Mouse (Mus musculus): ENCODE measurements around the gene Fmnl2. TPM values are rescaled to one million over a fixed set of nuclear protein-coding genes. Genes with fewer than 3 reads are reported as not detected.

Fmnl2 gene
- polyA plus RNA-seq, 1 experiment from 2014 or later: 7.9 TPM

DNA sequence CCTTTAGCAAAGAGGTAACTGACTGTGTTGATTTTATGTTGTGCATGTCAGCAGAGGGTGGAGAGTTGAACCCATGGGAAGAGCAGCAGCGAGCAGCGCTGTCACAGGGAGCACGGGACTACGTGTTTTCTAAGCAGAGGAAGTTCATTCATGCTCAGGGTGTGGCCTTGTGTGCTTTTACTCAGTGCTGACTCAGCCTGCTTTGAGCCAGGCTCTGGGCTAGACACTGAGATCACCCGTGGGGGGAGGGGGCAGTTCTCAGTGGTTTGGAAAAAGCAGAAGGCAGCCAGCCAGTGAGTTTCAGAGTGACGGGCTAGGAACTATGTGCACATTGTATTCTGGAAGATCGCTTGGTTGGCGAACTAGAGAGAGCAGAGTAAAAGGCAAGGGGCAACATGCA, 97.4 kb downstream of the Fmnl2 start:
- peaks cover 47% of the 10 kb centered on the region for H3K4me1 ChIP-seq

GRCm38 (mm10) chr2:52955831-52956230, 98.2 kb downstream of the Fmnl2 start:
- H3K4me3 ChIP-seq: no peak overlapping the region
- H3K27me3 ChIP-seq (ENCODE audit: low read depth, poor library complexity, severe bottlenecking): no peaks in the 10 kb centered on the region
- H3K27ac ChIP-seq: no peak overlapping the region
- H3K36me3 ChIP-seq: no peaks in the 10 kb centered on the region
- H3K4me1 ChIP-seq: peaks cover 47% of the 10 kb centered on the region
- H3K9me3 ChIP-seq (replicated peaks): no peaks in the 10 kb centered on the region
- peak; percentile 26 for DNase-seq (ENCODE audit: low spot score)
- WGBS: 93% methylated on average over 10 of the region's 10 CpGs

More for the DNA sequence above, 97.4 kb downstream of the Fmnl2 start:
- no peaks in the 10 kb centered on the region for H3K27me3 ChIP-seq (ENCODE audit: low read depth, poor library complexity, severe bottlenecking)
- DNase-seq (ENCODE audit: low spot score): no peak
- H3K27ac ChIP-seq: no peak overlapping the region
- no peaks in the 10 kb centered on the region for H3K9me3 ChIP-seq (replicated peaks)
- no peak overlapping the region for H3K4me3 ChIP-seq
- no peaks in the 10 kb centered on the region for H3K36me3 ChIP-seq
- 87% methylated on average over 8 of the region's 8 CpGs for WGBS

GRCm38 (mm10) chr2:52957771-52958534, 100.3 kb downstream of the Fmnl2 start:
- peak overlapping the region; percentile 58; the same call in 1 of the 2 replicates for H3K27ac ChIP-seq
- DNase-seq (ENCODE audit: low spot score): no peak
- H3K27me3 ChIP-seq (ENCODE audit: low read depth, poor library complexity, severe bottlenecking): no peaks in the 10 kb centered on the region
- no peaks in the 10 kb centered on the region for H3K9me3 ChIP-seq (replicated peaks)
- no peaks in the 10 kb centered on the region for H3K36me3 ChIP-seq
- H3K4me3 ChIP-seq: no peak overlapping the region
- H3K4me1 ChIP-seq: peaks cover 43% of the 10 kb centered on the region
- 50% methylated on average over 8 of the region's 8 CpGs for WGBS

- 6% methylated on average over 15 of the region's 15 CpGs for WGBS
- H3K27me3 ChIP-seq (ENCODE audit: low read depth, poor library complexity, severe bottlenecking): no peaks in the 10 kb centered on the region
- peak overlapping the region; percentile 58 for H3K27ac ChIP-seq
- no peaks in the 10 kb centered on the region for H3K9me3 ChIP-seq (replicated peaks)
- no peaks in the 10 kb centered on the region for H3K36me3 ChIP-seq
- DNase-seq (ENCODE audit: low spot score): peak; percentile 50
- H3K4me3 ChIP-seq: peak overlapping the region; percentile 22; the same call in 1 of the 2 replicates
- H3K4me1 ChIP-seq: peaks cover 49% of the 10 kb centered on the region
Measured at GRCm38 (mm10) chr2:52958535-52959290, 101.1 kb downstream of the Fmnl2 start.

DNA sequence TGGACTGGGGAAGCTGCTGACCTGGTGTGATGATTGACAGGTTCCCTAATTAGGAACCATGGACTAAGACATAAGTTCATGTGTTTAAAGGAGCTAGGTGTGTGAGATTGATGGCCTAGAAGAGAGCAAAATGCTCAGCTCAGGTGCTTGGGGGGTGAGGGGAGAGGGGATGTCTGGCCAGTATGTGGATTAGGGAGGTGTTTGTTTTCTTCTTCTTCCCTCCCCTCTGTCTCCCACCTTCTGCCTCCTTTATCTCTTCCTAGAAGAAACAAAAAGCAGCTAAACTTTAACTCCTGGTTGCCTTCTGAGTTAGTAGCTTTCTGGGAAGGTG, 101.6 kb downstream of the Fmnl2 start:
- Histone ChIP-seq H3K4me3 (peak overlapping the region; percentile 22; the same call in 1 of the 2 replicates), H3K4me1 (peaks cover 54% of the 10 kb centered on the region), H3K27ac (peak overlapping the region; percentile 58)

GRCm38 (mm10) chr2:52959982-52960381, 102.3 kb downstream of the Fmnl2 start:
- peak; percentile 21 for DNase-seq (ENCODE audit: low spot score)
- Histone ChIP-seq H3K27ac (no peak overlapping the region), H3K9me3 (replicated peaks) (no peaks in the 10 kb centered on the region), H3K4me1 (peaks cover 61% of the 10 kb centered on the region), H3K4me3 (no peak overlapping the region), H3K36me3 (no peaks in the 10 kb centered on the region), H3K27me3 (ENCODE audit: low read depth, poor library complexity, severe bottlenecking) (no peaks in the 10 kb centered on the region)
- WGBS: 41% methylated on average over 3 of the region's 3 CpGs

More for the DNA sequence above, 101.6 kb downstream of the Fmnl2 start:
- Histone ChIP-seq H3K27me3 (ENCODE audit: low read depth, poor library complexity, severe bottlenecking) (no peaks in the 10 kb centered on the region), H3K9me3 (replicated peaks) (no peaks in the 10 kb centered on the region), H3K36me3 (no peaks in the 10 kb centered on the region)
- DNase-seq (ENCODE audit: low spot score): no peak

DNA sequence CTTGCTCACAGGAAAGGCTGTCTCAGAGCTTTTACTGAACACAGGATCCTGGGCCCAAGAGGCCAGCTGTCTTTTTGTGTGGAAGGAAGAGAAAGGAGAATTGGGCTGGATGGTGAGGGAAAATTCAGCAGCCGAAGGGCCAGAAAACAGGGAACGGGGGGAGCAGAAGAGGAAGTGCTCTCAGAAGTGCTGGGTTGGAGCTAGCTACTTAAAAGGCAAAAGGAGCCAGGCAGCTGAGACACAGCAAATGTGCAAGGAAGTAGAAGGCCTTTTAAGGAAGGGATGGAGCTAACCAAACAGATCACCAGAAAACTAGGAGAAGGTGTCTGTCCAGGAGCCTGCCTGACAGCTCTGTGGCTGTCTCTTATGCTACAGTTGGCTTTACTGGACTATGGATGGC, 103.0 kb downstream of the Fmnl2 start:
- H3K27me3 ChIP-seq (ENCODE audit: low read depth, poor library complexity, severe bottlenecking): no peaks in the 10 kb centered on the region
- peaks cover 68% of the 10 kb centered on the region for H3K4me1 ChIP-seq
- H3K27ac ChIP-seq: peak overlapping the region; percentile 39
- H3K36me3 ChIP-seq: no peaks in the 10 kb centered on the region
- H3K4me3 ChIP-seq: no peak overlapping the region
- WGBS: 42% methylated on average over 2 of the region's 2 CpGs
- H3K9me3 ChIP-seq (replicated peaks): no peaks in the 10 kb centered on the region
- no peak for DNase-seq (ENCODE audit: low spot score)

DNA sequence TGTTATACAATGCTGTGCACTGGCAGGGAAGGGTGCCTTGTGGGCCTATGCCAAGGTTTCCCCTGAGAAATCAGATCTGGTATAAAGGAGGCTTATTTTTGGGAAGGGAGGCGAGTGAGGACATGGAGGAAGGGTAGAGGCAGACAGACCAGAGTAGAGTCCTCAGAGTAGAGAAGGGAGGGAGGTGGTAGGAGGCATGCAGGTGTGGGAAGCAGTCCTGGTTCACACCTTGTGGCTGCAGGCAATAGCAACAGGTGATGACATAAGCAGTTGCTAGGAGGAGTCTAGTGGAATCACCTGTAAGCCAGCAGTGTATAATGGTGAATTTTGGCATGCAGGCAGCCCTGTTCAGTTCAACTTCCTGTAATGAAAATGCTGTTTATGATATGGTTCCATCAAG, 105.8 kb downstream of the Fmnl2 start:
- Histone ChIP-seq H3K36me3 (no peaks in the 10 kb centered on the region), H3K4me3 (no peak overlapping the region), H3K4me1 (peaks cover 72% of the 10 kb centered on the region), H3K27me3 (ENCODE audit: low read depth, poor library complexity, severe bottlenecking) (no peaks in the 10 kb centered on the region), H3K27ac (no peak overlapping the region), H3K9me3 (replicated peaks) (no peaks in the 10 kb centered on the region)
- 90% methylated on average over 1 of the region's 1 CpGs for WGBS
- DNase-seq (ENCODE audit: low spot score): peak; percentile 24

- no peak overlapping the region for H3K27ac ChIP-seq
- WGBS: 75% methylated on average over 7 of the region's 7 CpGs
- DNase-seq (ENCODE audit: low spot score): no peak
Measured at GRCm38 (mm10) chr2:52964386-52964928, 106.8 kb downstream of the Fmnl2 start.

GRCm38 (mm10) chr2:52966227-52966626, 108.6 kb downstream of the Fmnl2 start:
- peak; percentile 25 for DNase-seq (ENCODE audit: low spot score)
- Histone ChIP-seq H3K27me3 (ENCODE audit: low read depth, poor library complexity, severe bottlenecking) (no peaks in the 10 kb centered on the region), H3K4me1 (peaks cover 63% of the 10 kb centered on the region), H3K4me3 (no peak overlapping the region), H3K36me3 (no peaks in the 10 kb centered on the region), H3K27ac (no peak overlapping the region), H3K9me3 (replicated peaks) (no peaks in the 10 kb centered on the region)
- WGBS: 69% methylated on average over 5 of the region's 5 CpGs

More at GRCm38 (mm10) chr2:52964386-52964928, 106.8 kb downstream of the Fmnl2 start:
- Histone ChIP-seq H3K27me3 (ENCODE audit: low read depth, poor library complexity, severe bottlenecking) (no peaks in the 10 kb centered on the region), H3K36me3 (no peaks in the 10 kb centered on the region), H3K4me3 (no peak overlapping the region), H3K9me3 (replicated peaks) (no peaks in the 10 kb centered on the region), H3K4me1 (peaks cover 72% of the 10 kb centered on the region)

DNA sequence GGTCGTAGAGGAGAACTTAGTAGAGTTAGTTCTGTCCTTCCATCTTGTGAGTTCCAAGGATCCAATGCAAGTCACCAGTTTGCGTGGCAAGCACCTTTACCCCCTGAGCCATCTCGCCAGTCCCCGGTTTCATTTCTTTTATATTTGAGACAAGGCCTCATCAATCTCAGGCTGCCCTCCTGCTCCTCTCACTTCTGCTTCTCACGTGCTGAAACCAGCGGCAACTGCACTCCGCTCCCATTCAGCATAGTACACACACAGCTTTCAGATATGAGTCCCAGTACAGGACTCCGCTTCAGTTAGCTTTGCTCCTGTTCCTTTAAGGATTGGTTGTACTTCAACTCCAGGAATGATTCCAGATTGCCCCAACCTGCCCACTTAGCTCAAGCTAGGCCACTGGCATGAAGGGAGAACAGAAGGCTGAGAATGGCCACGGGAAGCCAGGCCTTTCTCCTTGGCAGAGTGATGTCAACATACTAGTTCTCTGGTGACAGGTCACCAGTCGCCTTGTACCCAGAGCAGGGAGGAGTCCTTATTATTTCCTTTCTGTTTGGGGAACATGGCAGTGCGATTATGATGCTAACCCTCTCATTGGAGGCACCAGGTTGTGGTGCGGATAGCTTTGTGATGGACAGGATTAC, 109.3 kb downstream of the Fmnl2 start:
- no peaks in the 10 kb centered on the region for H3K9me3 ChIP-seq (replicated peaks)
- peaks cover 58% of the 10 kb centered on the region for H3K4me1 ChIP-seq
- no peaks in the 10 kb centered on the region for H3K27me3 ChIP-seq (ENCODE audit: low read depth, poor library complexity, severe bottlenecking)
- no peaks in the 10 kb centered on the region for H3K36me3 ChIP-seq
- no peak overlapping the region for H3K4me3 ChIP-seq
- WGBS: 91% methylated on average over 12 of the region's 12 CpGs
- DNase-seq (ENCODE audit: low spot score): peak; percentile 27
- H3K27ac ChIP-seq: no peak overlapping the region

- Histone ChIP-seq H3K4me3 (no peak overlapping the region), H3K9me3 (replicated peaks) (no peaks in the 10 kb centered on the region), H3K4me1 (peaks cover 58% of the 10 kb centered on the region), H3K27ac (no peak overlapping the region), H3K36me3 (no peaks in the 10 kb centered on the region), H3K27me3 (ENCODE audit: low read depth, poor library complexity, severe bottlenecking) (no peaks in the 10 kb centered on the region)
- WGBS: 91% methylated on average over 5 of the region's 5 CpGs
- DNase-seq (ENCODE audit: low spot score): peak; percentile 15
Measured at GRCm38 (mm10) chr2:52967461-52967823, 109.8 kb downstream of the Fmnl2 start.

GRCm38 (mm10) chr2:52968884-52969283, 111.2 kb downstream of the Fmnl2 start:
- no peak for DNase-seq (ENCODE audit: low spot score)
- Histone ChIP-seq H3K27me3 (ENCODE audit: low read depth, poor library complexity, severe bottlenecking) (no peaks in the 10 kb centered on the region), H3K9me3 (replicated peaks) (no peaks in the 10 kb centered on the region), H3K27ac (peak overlapping the region; percentile 83), H3K4me1 (peaks cover 63% of the 10 kb centered on the region), H3K4me3 (no peak overlapping the region), H3K36me3 (no peaks in the 10 kb centered on the region)
- WGBS: 67% methylated on average over 2 of the region's 2 CpGs

Data from limb, embryonic 10.5 days (tissue).